Mouse (Mus musculus) lung, adult 2 months (tissue): Measurements from ENCODE around the gene Car9. TPM values are rescaled to one million over a fixed set of nuclear protein-coding genes. Genes with fewer than 3 reads are reported as not detected.

ENCODE experiments used
- DNase-seq: peaks from one replicate; pipeline ENCODE4 v3.0.0; 2022
- H3K4me1 ChIP-seq: fragments of 200-500 bp; 2 replicates; pipeline ENCODE4 v1.6.1; 2011; ENCODE audit warnings: low read length; ENCODE audit not compliant: control insufficient read depth, insufficient read depth
- H3K4me3 ChIP-seq: fragments of 200-500 bp; replicated peaks from 2 replicates; pipeline ENCODE3; 2011; ENCODE audit warnings: low read depth, mild to moderate bottlenecking, control low read depth, low read length; ENCODE audit errors: extremely low read depth
- CTCF ChIP-seq: fragments of 200-500 bp; IDR thresholded peaks from 2 replicates; pipeline ENCODE4 v1.5.1; 2011; ENCODE audit warnings: mild to moderate bottlenecking, low read length, control low read depth; ENCODE audit not compliant: insufficient read depth
- POLR2A ChIP-seq: fragments of 200-500 bp; IDR thresholded peaks from 2 replicates; pipeline ENCODE4 v1.6.1; 2011; ENCODE audit warnings: low read depth, mild to moderate bottlenecking, control low read depth, low read length, borderline replicate concordance; ENCODE audit errors: extremely low read depth
- WGBS: fragments of 180-500 bp; shearing (Covaris S2); methylation state at CpG from one replicate; pipeline ENCODE4 v1.1.7; 2018; 5-methylcytosine and 5-hydroxymethylcytosine counted together
- polyA plus RNA-seq: library from polyadenylated mRNA; depleted of rRNA; stranded (reverse); fragments of >200 nt; gene quantifications from 2 replicates; pipeline ENCODE4 v1.2.3, GENCODE M21; 2012; rRNA removed

The Car9 gene
- 1.8 and 1.9 TPM in 2 replicates for polyA plus RNA-seq

- 59% methylated on average over 9 of the region's 9 CpGs for WGBS
Measured at GRCm38 (mm10) chr4:43506536-43507185, at the start of gene Car9. Gene Car9, plus strand, starts transcription at chr4:43506966.

GRCm38 (mm10) chr4:43457124-43457523 is 49.6 kb upstream of the Car9 start:
- DNase-seq: no peak
- H3K4me3 ChIP-seq: no peak overlapping the region
- no peak for TF ChIP-seq CTCF
- no peak for TF ChIP-seq POLR2A
- WGBS: 16% methylated on average over 8 of the region's 8 CpGs
- peaks cover 4% of the 10 kb centered on the region; the same call in 1 of the 2 replicates for H3K4me1 ChIP-seq

More at GRCm38 (mm10) chr4:43506536-43507185, at the start of gene Car9:
- no peak for DNase-seq
- Histone ChIP-seq H3K4me1 (peaks cover 7% of the 10 kb centered on the region; the same call in 1 of the 2 replicates), H3K4me3 (no peak within 1 kb of the TSS)
- no peak for TF ChIP-seq POLR2A
- TF ChIP-seq CTCF: no peak

GRCm38 (mm10) chr4:43463102-43463501 is 43.7 kb upstream of the Car9 start:
- 84% methylated on average over 5 of the region's 5 CpGs for WGBS
- TF ChIP-seq POLR2A (no peak), CTCF (no peak)
- Histone ChIP-seq H3K4me1 (no peaks in the 10 kb centered on the region), H3K4me3 (no peak overlapping the region)
- no peak for DNase-seq

GRCm38 (mm10) chr4:43465935-43466334 is 40.8 kb upstream of the Car9 start:
- DNase-seq: no peak
- no peaks in the 10 kb centered on the region for H3K4me1 ChIP-seq
- WGBS: 76% methylated on average over 6 of the region's 6 CpGs
- TF ChIP-seq CTCF (no peak), POLR2A (no peak)
- H3K4me3 ChIP-seq: no peak overlapping the region

- H3K4me3 ChIP-seq: no peak overlapping the region
- TF ChIP-seq POLR2A (no peak), CTCF (no peak)
- no peaks in the 10 kb centered on the region for H3K4me1 ChIP-seq
- DNase-seq: no peak
- 84% methylated on average over 7 of the region's 7 CpGs for WGBS
Measured at GRCm38 (mm10) chr4:43466872-43467271, 39.9 kb upstream of the Car9 start.

- TF ChIP-seq CTCF (no peak), POLR2A (no peak)
- DNase-seq: no peak
- Histone ChIP-seq H3K4me1 (no peaks in the 10 kb centered on the region), H3K4me3 (no peak overlapping the region)
- WGBS: 85% methylated on average over 10 of the region's 10 CpGs
Measured at GRCm38 (mm10) chr4:43470301-43470700, 36.5 kb upstream of the Car9 start.

GRCm38 (mm10) chr4:43473636-43474035 is 33.1 kb upstream of the Car9 start:
- TF ChIP-seq POLR2A (no peak), CTCF (no peak)
- WGBS: 58% methylated on average over 1 of the region's 1 CpGs
- Histone ChIP-seq H3K4me1 (peaks cover 3% of the 10 kb centered on the region; the same call in 1 of the 2 replicates), H3K4me3 (no peak overlapping the region)
- DNase-seq: no peak

- H3K4me1 ChIP-seq: peaks cover 6% of the 10 kb centered on the region; the same call in 1 of the 2 replicates
- TF ChIP-seq POLR2A (no peak), CTCF (peak; percentile 38; the same call in 1 of the 2 replicates)
- no peak overlapping the region for H3K4me3 ChIP-seq
- 78% methylated on average over 6 of the region's 6 CpGs for WGBS
- DNase-seq: no peak
Measured at GRCm38 (mm10) chr4:43476604-43477003, 30.2 kb upstream of the Car9 start.

- H3K4me1 ChIP-seq: peaks cover 6% of the 10 kb centered on the region; the same call in 1 of the 2 replicates
- H3K4me3 ChIP-seq: peak overlapping the region; percentile 79
- DNase-seq: peak; percentile 83
- TF ChIP-seq CTCF (peak; percentile 59; the same call in 1 of the 2 replicates), POLR2A (peak; percentile 49; the same call in 1 of the 2 replicates)
- WGBS: 13% methylated on average over 11 of the region's 11 CpGs
Measured at GRCm38 (mm10) chr4:43477857-43478533, 28.8 kb upstream of the Car9 start.
